Mouse (Mus musculus) layer of hippocampus, adult 9-10 months (tissue): ENCODE measurements around the gene Olfr13.
"Not testable (repeated sequence)": the region's sequence is repeated elsewhere in the genome, so short reads cannot be mapped to it uniquely, and the experiment has no call there.

Experiments
- DNase-seq: peaks from one replicate; pipeline ENCODE4 v3.0.0; 2022; ENCODE audit warnings: low spot score

Gene Olfr13

GRCm38 (mm10) chr6:43171840-43172239 lies at the start of gene Olfr13:
Olfr13 (plus strand) TSS chr6:43172140.
- DNase-seq = no peak

DNA sequence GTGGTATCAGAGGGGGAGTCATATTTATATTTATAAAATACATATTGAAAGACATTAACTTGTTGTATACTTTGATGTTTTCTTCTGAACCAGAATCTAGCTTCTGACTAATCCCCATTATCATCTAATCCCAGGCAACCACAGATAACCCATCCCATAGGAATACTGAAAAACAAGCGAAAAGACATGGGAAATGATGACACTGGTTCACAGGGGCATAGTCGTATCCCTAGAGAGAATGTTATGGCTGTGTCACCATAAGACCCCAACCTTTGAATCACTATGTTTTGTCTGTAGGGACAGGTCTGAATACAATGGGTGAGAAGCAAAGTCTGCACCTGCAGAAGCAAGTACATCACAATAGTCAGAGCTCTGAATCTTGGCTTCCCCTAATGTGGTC lies 25.7 kb upstream of the Olfr13 start, which contains the start of gene Olfr237-ps1:
TSS of gene Olfr237-ps1 (plus strand) at position 301 of the 400 bp plus-strand sequence.
- DNase-seq = not testable (repeated sequence)

DNA sequence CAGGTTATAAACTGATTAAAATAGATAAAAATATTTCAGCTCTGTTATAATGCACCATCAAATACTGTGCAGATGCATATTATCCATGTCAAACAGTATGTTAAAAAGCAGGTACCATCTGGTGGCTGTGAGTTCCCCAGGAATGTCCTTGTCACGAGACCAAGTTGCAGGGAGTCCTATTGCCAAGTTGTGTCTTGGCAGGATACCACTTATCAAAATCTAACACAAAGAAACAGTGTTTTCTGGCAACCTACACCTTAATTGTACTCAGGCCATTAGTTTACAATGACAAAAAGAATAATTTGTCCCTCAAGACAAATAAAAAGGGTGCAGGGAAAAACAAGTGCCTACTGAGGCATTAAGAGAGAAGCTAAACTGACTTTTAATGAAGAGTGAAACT lies 12.4 kb upstream of the Olfr13 start:
- no peak for DNase-seq

- no peak for DNase-seq
Measured at GRCm38 (mm10) chr6:43162982-43163381, 9.0 kb upstream of the Olfr13 start, which contains the start of gene Olfr437. Olfr437 (plus strand) TSS chr6:43163282.

DNA sequence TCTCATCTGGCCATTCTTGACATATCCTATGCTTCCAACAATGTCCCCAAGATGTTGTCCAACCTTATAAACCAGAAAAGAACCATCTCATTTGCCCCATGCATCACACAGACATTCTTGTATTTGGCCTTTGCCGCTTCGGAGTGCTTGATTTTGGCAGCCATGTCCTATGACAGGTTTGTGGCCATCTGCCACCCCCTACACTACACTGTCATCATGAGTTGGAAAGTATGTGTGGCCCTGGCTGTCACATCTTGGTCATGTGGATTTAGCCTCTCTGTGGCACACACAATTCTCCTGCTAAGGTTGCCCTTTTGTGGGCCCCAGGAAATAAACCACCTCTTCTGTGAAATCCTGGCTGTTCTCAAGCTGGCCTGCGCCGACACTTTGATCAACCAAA lies 4.7 kb upstream of the Olfr13 start:
- no peak for DNase-seq

- no peak for DNase-seq
Measured at GRCm38 (mm10) chr6:43178129-43178528, 6.2 kb downstream of the Olfr13 start.

DNA sequence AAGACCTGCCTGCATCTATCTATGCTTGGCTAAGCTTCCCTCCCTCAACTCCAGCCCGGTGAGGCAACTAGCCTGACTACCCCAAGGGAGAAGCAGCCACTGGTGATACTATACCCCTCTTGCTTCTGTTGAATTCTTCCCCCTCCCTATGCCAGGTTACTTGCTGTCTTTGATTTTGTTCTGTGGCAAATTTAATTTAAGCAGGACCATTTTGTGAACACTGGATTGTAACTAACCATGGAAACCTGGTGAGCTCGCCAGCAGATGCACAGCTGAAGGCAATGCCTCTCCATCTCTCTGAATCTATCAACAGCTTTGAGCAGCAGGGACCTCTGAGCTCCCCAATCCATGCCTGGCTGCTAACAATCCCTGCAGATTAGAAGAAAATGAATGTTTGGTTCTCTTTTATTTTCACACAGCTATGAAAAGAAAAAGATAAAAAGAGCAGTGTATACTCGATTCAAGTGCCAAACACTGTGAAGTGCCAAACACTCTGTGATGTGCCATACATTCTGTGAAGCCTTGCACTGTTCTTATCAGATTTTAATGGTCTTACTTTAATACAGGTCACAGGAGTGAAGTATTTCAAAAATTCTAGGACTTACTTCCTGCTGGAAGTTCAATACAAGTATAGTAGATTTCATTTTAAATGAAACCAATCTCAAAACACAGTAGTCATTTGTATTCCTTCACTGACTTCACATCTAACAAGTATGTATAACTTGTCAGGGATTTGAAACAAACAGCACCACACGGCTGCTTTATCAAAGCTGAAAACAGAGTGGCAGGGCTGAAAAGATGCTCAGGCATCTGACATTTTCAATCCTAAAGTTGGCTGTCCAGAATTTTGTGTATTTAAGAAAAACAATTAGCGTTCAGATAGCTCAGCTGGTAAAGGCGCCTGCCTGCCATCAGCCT lies 6.9 kb downstream of the Olfr13 start:
- no peak for DNase-seq

- no peak for DNase-seq
Measured at GRCm38 (mm10) chr6:43190986-43191385, 19.0 kb downstream of the Olfr13 start.

DNA sequence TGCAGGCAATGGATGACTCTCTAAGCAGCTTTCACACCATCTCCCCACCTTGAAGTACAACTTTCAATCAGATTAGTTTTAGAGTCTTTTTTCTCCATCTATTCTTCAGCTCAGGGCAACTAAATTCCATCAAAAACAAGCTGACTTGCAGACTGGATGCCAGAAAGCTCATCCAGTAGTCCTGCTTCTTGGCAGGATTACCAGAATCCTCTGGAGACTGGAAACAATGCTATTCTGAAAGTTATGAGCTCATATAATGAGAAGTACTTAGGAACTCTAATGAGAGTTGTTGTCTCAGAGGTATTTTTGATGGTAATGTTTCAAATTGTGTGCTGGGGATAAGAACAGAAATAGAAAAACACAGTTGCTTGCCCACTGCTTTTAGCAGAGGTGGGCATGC lies 24.8 kb downstream of the Olfr13 start, which contains the start of gene Olfr435:
TSS of gene Olfr435 (plus strand) at position 366 of the 400 bp plus-strand sequence.
- no peak for DNase-seq

- no peak for DNase-seq
Measured at GRCm38 (mm10) chr6:43198094-43198493, 26.2 kb downstream of the Olfr13 start.

GRCm38 (mm10) chr6:43202786-43203185 lies 30.8 kb downstream of the Olfr13 start:
- DNase-seq = no peak

GRCm38 (mm10) chr6:43205355-43205754 lies 33.4 kb downstream of the Olfr13 start:
- no peak for DNase-seq

DNA sequence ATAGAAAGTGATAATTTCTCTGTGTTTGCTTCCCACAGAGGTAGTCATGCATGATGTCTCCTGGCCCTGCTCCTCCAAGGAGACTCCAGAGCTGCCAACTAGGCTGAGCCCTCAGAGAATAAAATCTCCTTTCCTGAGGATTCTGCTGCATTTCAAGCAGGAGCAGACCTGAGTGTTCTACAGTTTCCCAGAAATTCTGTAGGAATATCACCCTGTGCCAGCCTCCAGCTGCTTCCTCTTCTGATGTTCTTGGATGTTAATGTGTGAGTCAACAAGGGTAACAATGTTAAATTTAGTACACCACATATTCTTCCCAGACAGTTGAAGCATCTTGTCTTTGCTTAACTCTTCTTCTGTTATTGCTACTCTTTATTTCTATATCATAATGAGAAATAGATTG lies 40.9 kb downstream of the Olfr13 start, which contains the start of gene Olfr434:
TSS of gene Olfr434 (plus strand) at position 149 of the 400 bp plus-strand sequence.
- not testable (repeated sequence) for DNase-seq
